Mouse (Mus musculus) stomach, embryonic 16.5 days (tissue): Measurements from ENCODE around the gene Dcaf10. TPM values are rescaled to one million over a fixed set of nuclear protein-coding genes. Genes with fewer than 3 reads are reported as not detected.

ENCODE experiments used
- ATAC-seq: fragments of 200-750 bp; cut with Nextera tagmentation; 2 replicates; pipeline ENCODE4 v1.8.0; 2017; ENCODE audit warnings: moderate number of reproducible peaks, moderate TSS enrichment; ENCODE audit not compliant: insufficient read depth, low FRiP score
- H3K27ac ChIP-seq: fragments of 300-500 bp; sonication (generic); 2 replicates; pipeline ENCODE4 v1.5.1; 2014; ENCODE audit warnings: low read length
- H3K27me3 ChIP-seq: fragments of 300-500 bp; sonication (generic); 2 replicates; pipeline ENCODE4 v1.6.1; 2014; ENCODE audit warnings: low read length, control low read depth, mixed read lengths; ENCODE audit not compliant: control insufficient read depth, insufficient read depth
- H3K36me3 ChIP-seq: fragments of 300-500 bp; sonication (generic); 2 replicates; pipeline ENCODE4 v1.6.1; 2014; ENCODE audit warnings: low read length; ENCODE audit not compliant: control insufficient read depth, insufficient read depth
- H3K4me1 ChIP-seq: fragments of 300-500 bp; sonication (generic); 2 replicates; pipeline ENCODE4 v1.6.1; 2014; ENCODE audit warnings: low read length, control low read depth, mixed read lengths; ENCODE audit not compliant: control insufficient read depth, insufficient read depth
- H3K4me2 ChIP-seq: fragments of 300-500 bp; sonication (generic); 2 replicates; pipeline ENCODE4 v1.6.1; 2014; ENCODE audit warnings: low read depth, low read length, mixed read lengths
- H3K4me3 ChIP-seq: fragments of 300-500 bp; sonication (generic); replicated peaks from 2 replicates; pipeline ENCODE4 v1.5.1; 2014; ENCODE audit warnings: mild to moderate bottlenecking, low read length
- H3K9ac ChIP-seq: fragments of 300-500 bp; sonication (generic); 2 replicates; pipeline ENCODE4 v1.6.1; 2014; ENCODE audit warnings: low read length
- H3K9me3 ChIP-seq: fragments of 300-500 bp; sonication (generic); replicated peaks from 2 replicates; pipeline ENCODE4 v1.6.1; 2016; ENCODE audit warnings: low read length, control low read depth; ENCODE audit not compliant: control insufficient read depth
- WGBS: fragments of 180-500 bp; shearing (Covaris S2); extraction: QIAGEN DNeasy Blood & Tissue Kit; methylation state at CpG from one replicate; pipeline ENCODE4 v1.1.7; 2014; 5-methylcytosine and 5-hydroxymethylcytosine counted together
- polyA plus RNA-seq: library from polyadenylated mRNA; unstranded; fragments of >200 nt; fragmentation: Nextera tagmentation; extraction: Ambion mirVana; gene quantifications from 2 replicates; pipeline ENCODE4 v1.2.1, GENCODE M21; 2015

Dcaf10 gene
- 7.6 and 8.0 TPM in 2 replicates for polyA plus RNA-seq

- Histone ChIP-seq H3K27ac (peak within 1 kb of the TSS; percentile 98), H3K4me2 (peak within 1 kb of the TSS; percentile 84), H3K4me1 (peaks cover 15% of the 10 kb centered on the region), H3K27me3 (no peaks in the 10 kb centered on the region), H3K4me3 (peak within 1 kb of the TSS; percentile 99), H3K9me3 (no peaks in the 10 kb centered on the region), H3K9ac (peak within 1 kb of the TSS; percentile 99), H3K36me3 (no peaks in the 10 kb centered on the region)
- WGBS: under 1% methylated on average over 37 of the region's 42 CpGs
- ATAC-seq: peak; percentile 95
These were observed at the start of gene Dcaf10 for GRCm38 (mm10) chr4:45341669-45342249. Dcaf10 (plus strand) TSS chr4:45342101.

- Histone ChIP-seq H3K4me1 (no peaks in the 10 kb centered on the region), H3K36me3 (0 out of 2 replicates have a peak, but pooled peaks cover 5% of the 10 kb centered on the region), H3K27ac (no peak within 1 kb of the TSS), H3K9me3 (no peaks in the 10 kb centered on the region), H3K27me3 (no peaks in the 10 kb centered on the region), H3K4me2 (peak within 1 kb of the TSS; percentile 58), H3K9ac (peak within 1 kb of the TSS; percentile 73), H3K4me3 (peak within 1 kb of the TSS; percentile 76)
- WGBS: 18% methylated on average over 27 of the region's 27 CpGs
- ATAC-seq: peak; percentile 82; the same call in 1 of the 2 replicates
These were observed 45.0 kb upstream of the Dcaf10 start, which contains the start of gene Trmt10b for GRCm38 (mm10) chr4:45296662-45297564. Trmt10b (plus strand) TSS chr4:45297127.

DNA sequence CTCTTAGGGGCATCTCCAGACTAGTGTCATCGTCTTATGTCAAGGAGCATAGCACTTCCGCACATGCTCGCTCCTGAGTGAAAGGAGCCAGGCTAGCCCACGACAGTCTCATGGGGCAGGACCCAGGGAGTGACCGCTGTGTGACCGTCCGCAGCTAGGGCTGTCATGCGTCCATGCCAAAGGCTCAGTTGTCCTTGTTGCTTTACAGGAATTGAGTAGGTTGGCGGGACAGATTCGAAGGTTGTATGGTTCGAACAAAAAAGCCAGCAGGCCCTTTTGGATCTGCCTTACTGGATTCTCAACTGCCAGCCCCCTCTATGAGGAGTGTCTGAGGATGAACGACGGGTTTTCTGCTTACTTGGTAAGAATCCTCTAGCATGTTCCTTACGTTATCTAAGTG lies 36.4 kb upstream of the Dcaf10 start:
- Histone ChIP-seq H3K27me3 (no peaks in the 10 kb centered on the region), H3K9ac (no peak overlapping the region), H3K9me3 (no peaks in the 10 kb centered on the region), H3K36me3 (peaks cover 15% of the 10 kb centered on the region; the same call in 1 of the 2 replicates), H3K27ac (no peak overlapping the region), H3K4me1 (no peaks in the 10 kb centered on the region), H3K4me3 (no peak overlapping the region), H3K4me2 (no peak overlapping the region)
- ATAC-seq: no peak
- WGBS: 93% methylated on average over 14 of the region's 14 CpGs

DNA sequence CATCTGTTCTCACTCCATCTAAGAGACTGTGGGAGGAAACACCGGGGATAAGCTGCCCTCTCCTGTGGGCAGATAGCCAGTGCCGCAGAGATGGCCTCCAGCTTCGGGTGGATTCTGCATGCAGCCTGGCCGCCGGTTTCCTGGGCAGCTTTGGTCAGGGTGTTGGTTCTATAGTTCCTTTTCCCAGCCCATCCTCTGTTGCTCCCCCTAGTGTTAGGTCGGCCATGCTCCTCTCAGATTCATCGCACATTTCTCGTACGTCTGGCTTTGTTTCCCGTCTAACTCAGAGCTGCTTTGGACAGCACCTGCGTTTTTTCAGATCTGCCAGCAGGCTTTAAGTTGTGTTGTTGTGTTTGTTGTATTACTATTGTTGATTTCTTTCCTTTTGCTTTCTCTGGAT lies 33.9 kb upstream of the Dcaf10 start:
- no peak for ATAC-seq
- Histone ChIP-seq H3K27me3 (no peaks in the 10 kb centered on the region), H3K4me2 (no peak overlapping the region), H3K36me3 (peaks cover 15% of the 10 kb centered on the region; the same call in 1 of the 2 replicates), H3K4me3 (no peak overlapping the region), H3K4me1 (no peaks in the 10 kb centered on the region), H3K9ac (no peak overlapping the region), H3K27ac (no peak overlapping the region), H3K9me3 (no peaks in the 10 kb centered on the region)
- 40% methylated on average over 11 of the region's 11 CpGs for WGBS

DNA sequence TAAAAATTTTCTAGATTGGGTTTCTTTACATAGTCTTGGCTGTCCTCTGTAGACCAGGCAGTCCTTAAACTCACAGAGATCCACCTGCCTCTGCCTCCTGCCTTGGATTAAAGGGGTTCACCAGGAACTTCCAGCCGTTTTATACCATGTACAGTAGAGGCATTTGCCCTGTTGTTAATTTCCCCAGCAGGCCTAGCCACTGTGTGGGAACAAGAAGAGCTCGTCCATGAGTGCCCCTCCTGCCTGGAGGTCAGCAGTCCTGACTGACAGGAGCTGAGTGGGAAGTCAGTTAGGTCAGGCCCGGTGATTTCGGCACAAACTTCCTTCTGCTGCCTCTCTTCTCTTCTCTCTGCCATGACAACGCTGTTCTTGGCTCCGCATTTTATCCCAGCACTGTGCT lies 33.3 kb upstream of the Dcaf10 start:
- Histone ChIP-seq H3K27ac (no peak overlapping the region), H3K4me2 (no peak overlapping the region), H3K4me1 (no peaks in the 10 kb centered on the region), H3K9ac (no peak overlapping the region), H3K36me3 (peaks cover 15% of the 10 kb centered on the region; the same call in 1 of the 2 replicates), H3K9me3 (no peaks in the 10 kb centered on the region), H3K27me3 (no peaks in the 10 kb centered on the region), H3K4me3 (no peak overlapping the region)
- ATAC-seq: no peak
- 84% methylated on average over 6 of the region's 6 CpGs for WGBS

GRCm38 (mm10) chr4:45311056-45311455 lies 30.8 kb upstream of the Dcaf10 start:
- Histone ChIP-seq H3K27me3 (no peaks in the 10 kb centered on the region), H3K4me3 (no peak overlapping the region), H3K4me2 (no peak overlapping the region), H3K9me3 (no peaks in the 10 kb centered on the region), H3K27ac (no peak overlapping the region), H3K4me1 (no peaks in the 10 kb centered on the region), H3K9ac (no peak overlapping the region), H3K36me3 (peaks cover 8% of the 10 kb centered on the region; the same call in 1 of the 2 replicates)
- no peak for ATAC-seq
- 96% methylated on average over 2 of the region's 2 CpGs for WGBS

DNA sequence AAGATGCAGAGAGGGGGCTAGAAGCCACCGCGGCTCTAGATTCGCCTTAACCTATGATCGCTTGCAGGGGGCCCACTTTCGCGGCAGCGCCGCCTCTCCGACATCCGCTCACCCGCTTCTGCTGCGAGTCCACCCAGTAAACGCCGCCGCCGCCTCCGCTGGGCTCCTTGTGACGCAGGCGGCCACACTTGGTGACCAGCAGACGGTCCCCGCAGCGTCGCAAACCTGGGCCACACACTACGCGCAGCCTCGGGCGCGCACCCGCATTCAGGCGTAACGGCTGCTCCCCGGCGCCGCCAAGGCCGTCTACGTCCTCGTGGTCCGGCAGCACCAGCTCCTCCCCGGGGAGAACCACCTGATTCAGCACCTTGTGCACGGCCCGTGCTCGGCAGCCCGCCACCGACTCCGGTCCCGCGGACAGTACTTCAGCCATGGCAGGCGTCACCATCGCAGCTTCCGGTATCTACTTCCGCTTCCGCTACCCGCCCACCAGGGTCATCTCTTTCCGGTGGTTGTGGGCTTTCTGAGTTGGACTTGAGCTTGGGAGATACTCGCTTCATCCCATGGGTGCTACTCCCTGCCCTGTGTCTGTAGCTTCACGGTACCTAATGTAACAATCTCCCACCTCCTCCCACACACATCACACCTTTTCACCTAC lies 21.6 kb upstream of the Dcaf10 start:
- Histone ChIP-seq H3K27me3 (no peaks in the 10 kb centered on the region), H3K27ac (peak overlapping the region; percentile 85), H3K4me3 (peak overlapping the region; percentile 92), H3K36me3 (0 out of 2 replicates have a peak, but pooled peaks cover 3% of the 10 kb centered on the region), H3K4me2 (peak overlapping the region; percentile 55), H3K4me1 (peaks cover 8% of the 10 kb centered on the region), H3K9ac (peak overlapping the region; percentile 90), H3K9me3 (no peaks in the 10 kb centered on the region)
- under 1% methylated on average over 56 of the region's 56 CpGs for WGBS
- ATAC-seq: peak; percentile 88

DNA sequence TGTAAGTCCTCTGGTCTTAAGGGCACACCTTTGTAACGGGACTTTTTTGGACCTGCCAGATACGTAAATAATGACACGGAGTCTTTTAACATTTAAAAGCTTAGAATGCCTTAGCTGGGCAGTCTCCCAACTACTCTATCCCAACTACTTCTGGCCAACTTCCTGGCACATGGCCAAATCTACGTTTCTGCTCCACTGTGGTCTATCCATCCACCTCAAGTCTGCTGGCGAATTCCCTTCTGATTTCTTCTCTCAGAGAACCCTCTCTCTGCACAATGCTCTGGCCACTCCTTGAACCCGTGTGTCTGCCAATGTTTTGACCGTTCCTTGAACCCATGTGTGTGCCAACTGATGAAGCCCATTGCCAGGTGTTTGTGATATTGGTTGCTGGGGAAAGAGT lies 10.8 kb upstream of the Dcaf10 start:
- no peak overlapping the region for H3K9ac ChIP-seq
- no peaks in the 10 kb centered on the region for H3K9me3 ChIP-seq
- H3K4me1 ChIP-seq: no peaks in the 10 kb centered on the region
- H3K27ac ChIP-seq: no peak overlapping the region
- no peaks in the 10 kb centered on the region for H3K36me3 ChIP-seq
- H3K4me2 ChIP-seq: no peak overlapping the region
- 64% methylated on average over 7 of the region's 7 CpGs for WGBS
- H3K27me3 ChIP-seq: no peaks in the 10 kb centered on the region
- no peak for ATAC-seq
- no peak overlapping the region for H3K4me3 ChIP-seq
